Mouse (Mus musculus): ENCODE results near the gene Crtc3.

- TF ChIP-seq CTCF (IDR thresholded peaks at IDR 0.05; ENCODE audit: extremely low read depth, insufficient read depth, low read length) = no peak
- TF ChIP-seq POLR2A (IDR thresholded peaks at IDR 0.05; ENCODE audit: extremely low read depth, insufficient read depth, low read length) = no peak
Measured at GRCm38 (mm10) chr7:80602574-80602973, 86.1 kb downstream of the Crtc3 start.
